Mouse (Mus musculus): ENCODE results near the gene Sspo. TPM values are rescaled to one million over a fixed set of nuclear protein-coding genes. Genes with fewer than 3 reads are reported as not detected.

Gene Sspo
- polyA plus RNA-seq, 1 experiment = not detected

DNA sequence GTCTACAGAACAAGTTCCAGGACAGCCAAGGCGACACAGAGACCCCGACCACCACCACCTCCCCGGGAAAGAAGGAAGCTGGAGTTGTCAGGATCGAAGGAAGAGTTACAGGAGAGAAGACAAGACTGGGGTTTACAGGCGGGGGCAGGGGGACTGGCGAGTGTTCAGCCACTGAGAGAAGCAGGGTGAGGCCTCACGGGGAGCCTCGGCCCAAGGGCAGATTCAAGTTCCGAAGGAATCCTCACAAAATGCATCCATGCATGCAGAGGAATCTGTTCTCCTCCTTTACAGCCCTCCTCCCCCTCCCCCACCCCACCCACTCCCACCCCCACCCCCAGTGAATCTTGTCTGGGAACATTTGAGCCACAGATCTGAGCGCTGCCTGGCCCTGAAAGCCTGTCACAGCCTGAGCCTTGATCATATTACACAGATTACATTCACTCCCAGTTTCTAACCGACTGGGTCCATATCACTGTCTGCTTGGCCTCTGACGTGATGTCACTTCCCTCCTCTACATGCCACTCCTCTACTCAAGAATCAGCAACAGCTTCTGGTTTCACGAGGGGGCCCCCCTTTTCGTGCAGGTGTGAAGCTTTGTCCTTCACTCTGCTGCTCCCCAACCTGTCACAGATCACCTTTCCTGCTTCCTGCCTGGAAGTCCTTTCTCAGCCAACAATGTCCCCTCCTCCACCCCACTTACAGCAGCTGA is 7.6 kb upstream of the Sspo start:
- peaks cover 29% of the 10 kb centered on the region for H3K27me3 ChIP-seq (ENCODE audit: control insufficient read depth)
- TF ChIP-seq GATA1 (IDR thresholded peaks at IDR 0.05; ENCODE audit: low read length) (no peak), TAL1 (IDR thresholded peaks at IDR 0.05; ENCODE audit: low read length) (no peak)
- no peak overlapping the region for H3K4me3 ChIP-seq (replicated peaks)
- peaks cover 8% of the 10 kb centered on the region; the same call in 1 of the 2 replicates for H3K36me3 ChIP-seq (ENCODE audit: control insufficient read depth)
- peaks cover 12% of the 10 kb centered on the region for H3K9me3 ChIP-seq (ENCODE audit: control insufficient read depth, low read length)
- H3K4me1 ChIP-seq (ENCODE audit: control insufficient read depth) = peaks cover 8% of the 10 kb centered on the region

DNA sequence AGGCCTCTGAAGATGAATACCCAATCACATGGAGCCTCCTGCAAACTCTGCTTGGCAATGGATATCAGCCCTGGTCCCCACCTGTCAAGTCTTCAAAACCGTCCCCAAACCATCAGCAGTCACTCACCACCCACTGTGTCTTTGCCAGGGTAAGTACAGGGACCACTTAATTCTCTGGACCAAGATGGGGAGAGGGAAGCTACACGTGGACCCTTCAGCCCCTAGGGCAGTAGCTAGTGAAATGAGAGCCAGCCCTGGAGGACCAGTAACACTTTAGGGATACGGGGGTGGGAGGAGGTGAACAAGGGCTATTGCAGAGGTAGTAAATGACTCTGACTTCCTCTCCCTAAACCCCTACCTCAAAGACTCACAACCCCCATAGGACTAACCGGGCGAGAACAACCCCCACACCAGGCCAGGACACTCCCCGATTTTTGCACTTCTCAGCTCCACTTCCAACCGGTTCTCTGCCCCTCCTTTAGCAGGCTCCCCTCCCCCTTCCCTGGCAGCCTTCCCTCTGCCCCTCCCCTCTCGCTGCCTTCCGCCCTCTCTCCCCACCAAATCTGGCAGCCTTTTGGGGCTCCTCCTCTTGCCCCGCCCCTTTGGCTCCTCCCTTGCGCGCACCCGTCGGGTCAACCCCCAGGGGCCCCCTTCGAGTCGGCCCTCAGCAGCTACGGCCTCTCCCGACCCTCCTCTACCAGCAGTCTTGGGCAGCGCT is 4.3 kb upstream of the Sspo start:
- peaks cover 42% of the 10 kb centered on the region for H3K27me3 ChIP-seq (ENCODE audit: control insufficient read depth)
- peaks cover 5% of the 10 kb centered on the region; the same call in 1 of the 2 replicates for H3K36me3 ChIP-seq (ENCODE audit: control insufficient read depth)
- peak overlapping the region; percentile 36 for H3K4me3 ChIP-seq (replicated peaks)
- TF ChIP-seq TAL1 (IDR thresholded peaks at IDR 0.05; ENCODE audit: low read length) = no peak
- no peak for TF ChIP-seq GATA1 (IDR thresholded peaks at IDR 0.05; ENCODE audit: low read length)
- H3K4me1 ChIP-seq (ENCODE audit: control insufficient read depth) = peaks cover 10% of the 10 kb centered on the region
- H3K9me3 ChIP-seq (ENCODE audit: control insufficient read depth, low read length) = peaks cover 6% of the 10 kb centered on the region

DNA sequence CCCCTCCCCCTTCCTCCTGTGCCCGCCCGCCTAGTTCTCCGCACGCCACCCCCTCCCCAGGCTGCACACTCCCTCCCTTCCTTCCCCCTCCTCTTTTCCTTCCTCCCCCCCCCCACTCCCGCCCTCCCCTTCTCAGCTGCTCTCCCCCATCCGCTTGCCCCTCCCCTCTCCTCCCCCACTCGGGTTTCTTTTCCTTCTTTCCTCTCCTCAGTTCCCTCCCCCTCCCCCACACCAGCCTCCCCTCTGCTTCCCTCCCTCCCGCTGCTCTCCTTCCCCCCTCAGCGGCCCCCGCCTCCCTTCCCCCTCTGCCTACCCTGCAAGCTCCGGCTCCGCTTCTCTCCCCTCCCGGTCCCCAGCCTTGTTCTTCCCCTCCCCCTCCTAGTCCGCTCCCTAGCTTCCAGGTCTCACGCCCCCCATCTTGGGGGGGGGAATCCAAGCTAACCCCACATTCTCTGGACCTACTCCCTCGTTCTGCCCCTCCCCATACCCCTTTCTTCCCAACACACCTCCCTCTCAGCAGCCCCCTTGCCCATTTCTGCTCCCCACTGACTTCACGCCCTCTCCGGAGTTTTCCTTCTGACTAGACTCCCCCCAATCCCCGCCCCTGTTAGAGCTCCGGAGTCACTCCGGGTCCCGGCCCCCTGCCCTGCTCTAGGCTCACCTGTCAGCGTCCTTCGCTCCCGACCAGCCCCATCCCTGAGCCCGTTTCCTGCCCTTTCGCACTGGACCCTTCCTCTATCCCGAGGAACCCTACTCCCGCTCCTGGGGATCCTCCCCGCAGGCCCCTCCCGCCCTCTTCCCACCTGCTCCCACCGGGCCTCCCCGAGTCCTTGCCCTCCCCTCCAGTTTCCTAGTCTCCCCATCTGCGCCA is 3.5 kb upstream of the Sspo start:
- H3K27me3 ChIP-seq (ENCODE audit: control insufficient read depth) = peaks cover 37% of the 10 kb centered on the region
- peaks cover 2% of the 10 kb centered on the region; the same call in 1 of the 2 replicates for H3K9me3 ChIP-seq (ENCODE audit: control insufficient read depth, low read length)
- peaks cover 2% of the 10 kb centered on the region; the same call in 1 of the 2 replicates for H3K36me3 ChIP-seq (ENCODE audit: control insufficient read depth)
- no peak for TF ChIP-seq TAL1 (IDR thresholded peaks at IDR 0.05; ENCODE audit: low read length)
- peak overlapping the region; percentile 53 for H3K4me3 ChIP-seq (replicated peaks)
- peaks cover 10% of the 10 kb centered on the region for H3K4me1 ChIP-seq (ENCODE audit: control insufficient read depth)

DNA sequence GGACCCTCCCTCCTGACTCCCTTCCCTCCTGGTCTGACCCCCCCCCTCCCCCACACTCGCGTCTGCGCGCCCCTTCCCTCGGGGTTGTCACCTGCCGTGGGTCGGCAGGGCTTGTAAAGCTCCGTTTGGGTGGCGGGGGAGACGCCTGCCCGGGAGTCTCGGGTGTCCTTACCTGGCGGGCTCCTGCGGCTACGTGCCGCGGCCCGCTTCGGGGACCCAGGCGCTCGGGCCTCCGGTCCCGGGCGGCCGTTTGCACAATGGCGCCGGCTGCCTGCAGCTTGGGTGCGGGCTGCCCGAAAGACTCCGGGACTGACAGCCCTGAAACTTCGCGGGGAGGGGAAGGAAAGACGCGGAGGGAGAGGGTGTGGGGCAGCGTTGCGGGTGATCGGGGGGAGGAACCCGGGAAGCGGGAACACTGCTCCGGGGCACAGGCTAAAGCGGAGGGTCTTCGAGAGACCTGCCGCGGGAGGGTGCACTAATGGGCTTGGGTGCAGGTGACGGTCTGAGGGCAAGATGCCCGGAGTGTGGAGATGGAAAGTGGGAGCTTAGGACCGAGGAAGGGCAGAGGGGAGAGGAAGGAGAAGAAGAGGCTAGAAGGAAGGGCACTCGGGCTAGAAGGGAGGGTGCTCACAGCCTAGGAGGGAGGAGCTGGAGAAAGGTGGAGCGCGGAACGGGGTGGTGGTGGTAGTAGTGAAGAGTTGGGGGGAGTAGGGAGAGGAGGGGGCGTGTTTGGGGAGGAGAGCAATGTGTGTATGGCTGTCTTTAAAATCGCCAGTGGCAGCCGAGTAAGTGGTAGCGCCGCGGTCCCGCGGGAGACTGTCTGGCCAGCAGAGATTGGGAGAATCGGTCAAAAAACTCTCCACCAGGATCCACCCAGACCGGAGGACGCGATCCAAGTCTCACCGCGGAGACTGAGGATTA is 2.6 kb upstream of the Sspo start, which contains the start of gene Zfp467:
TSS of gene Zfp467 (minus strand) at position 645 of the 921 bp plus-strand sequence.
- Histone ChIP-seq H3K4me1 (ENCODE audit: control insufficient read depth) (peaks cover 10% of the 10 kb centered on the region), H3K4me3 (replicated peaks) (peak within 1 kb of the TSS; percentile 53), H3K9me3 (ENCODE audit: control insufficient read depth, low read length) (peaks cover 2% of the 10 kb centered on the region; the same call in 1 of the 2 replicates), H3K27me3 (ENCODE audit: control insufficient read depth) (peaks cover 37% of the 10 kb centered on the region), H3K36me3 (ENCODE audit: control insufficient read depth) (peaks cover 2% of the 10 kb centered on the region; the same call in 1 of the 2 replicates)
- TF ChIP-seq TAL1 (IDR thresholded peaks at IDR 0.05; ENCODE audit: low read length) (no peak), GATA1 (IDR thresholded peaks at IDR 0.05; ENCODE audit: low read length) (no peak)

DNA sequence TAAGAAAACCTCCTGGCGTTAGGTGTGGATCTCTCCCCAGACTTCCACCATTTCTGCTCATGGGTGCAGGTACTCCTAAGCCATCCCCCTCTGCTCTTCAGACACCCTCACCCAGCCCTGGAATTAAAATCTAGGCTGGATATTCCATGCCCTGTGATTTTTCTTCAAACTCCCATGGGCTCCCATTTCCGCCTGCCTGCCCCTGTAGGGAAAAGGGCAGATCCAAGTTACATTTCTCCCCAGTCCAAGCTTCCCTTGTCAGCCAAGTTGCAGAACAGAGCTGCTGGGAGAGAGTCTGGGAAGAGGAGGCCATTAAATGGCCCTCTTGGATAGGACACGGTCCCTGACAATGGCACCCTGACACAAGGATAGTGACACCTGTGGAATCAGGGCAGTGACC is 1.8 kb upstream of the Sspo start:
- H3K4me3 ChIP-seq (replicated peaks) = no peak overlapping the region
- H3K4me1 ChIP-seq (ENCODE audit: control insufficient read depth) = peaks cover 10% of the 10 kb centered on the region
- TF ChIP-seq TAL1 (IDR thresholded peaks at IDR 0.05; ENCODE audit: low read length) (no peak), GATA1 (IDR thresholded peaks at IDR 0.05; ENCODE audit: low read length) (no peak)
- peaks cover 37% of the 10 kb centered on the region for H3K27me3 ChIP-seq (ENCODE audit: control insufficient read depth)
- peaks cover 2% of the 10 kb centered on the region; the same call in 1 of the 2 replicates for H3K9me3 ChIP-seq (ENCODE audit: control insufficient read depth, low read length)
- peaks cover 2% of the 10 kb centered on the region; the same call in 1 of the 2 replicates for H3K36me3 ChIP-seq (ENCODE audit: control insufficient read depth)

DNA sequence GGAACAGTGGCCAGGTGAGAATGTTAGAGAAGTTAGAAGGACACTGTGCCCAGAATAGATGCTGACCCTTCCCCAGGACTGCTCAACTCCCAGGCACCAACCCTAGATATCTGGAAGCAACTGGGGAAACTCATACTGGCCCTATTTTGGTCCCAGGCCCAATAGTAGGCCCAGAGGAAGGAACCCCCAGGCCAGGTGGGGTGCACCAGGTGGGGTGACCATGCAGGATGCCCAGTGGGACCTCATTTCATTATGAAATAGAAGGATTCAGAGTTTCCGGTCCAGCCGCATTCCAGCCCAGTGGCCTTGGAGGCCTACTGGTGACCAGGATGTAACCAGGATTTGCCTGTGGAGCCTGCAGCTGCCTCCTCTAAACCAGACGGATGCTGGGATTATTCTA is 1.1 kb upstream of the Sspo start:
- no peak for TF ChIP-seq GATA1 (IDR thresholded peaks at IDR 0.05; ENCODE audit: low read length)
- TF ChIP-seq TAL1 (IDR thresholded peaks at IDR 0.05; ENCODE audit: low read length) = no peak
- peaks cover 2% of the 10 kb centered on the region; the same call in 1 of the 2 replicates for H3K9me3 ChIP-seq (ENCODE audit: control insufficient read depth, low read length)
- H3K4me1 ChIP-seq (ENCODE audit: control insufficient read depth) = peaks cover 10% of the 10 kb centered on the region
- H3K27me3 ChIP-seq (ENCODE audit: control insufficient read depth) = peaks cover 37% of the 10 kb centered on the region
- H3K36me3 ChIP-seq (ENCODE audit: control insufficient read depth) = peaks cover 2% of the 10 kb centered on the region; the same call in 1 of the 2 replicates
- no peak overlapping the region for H3K4me3 ChIP-seq (replicated peaks)

DNA sequence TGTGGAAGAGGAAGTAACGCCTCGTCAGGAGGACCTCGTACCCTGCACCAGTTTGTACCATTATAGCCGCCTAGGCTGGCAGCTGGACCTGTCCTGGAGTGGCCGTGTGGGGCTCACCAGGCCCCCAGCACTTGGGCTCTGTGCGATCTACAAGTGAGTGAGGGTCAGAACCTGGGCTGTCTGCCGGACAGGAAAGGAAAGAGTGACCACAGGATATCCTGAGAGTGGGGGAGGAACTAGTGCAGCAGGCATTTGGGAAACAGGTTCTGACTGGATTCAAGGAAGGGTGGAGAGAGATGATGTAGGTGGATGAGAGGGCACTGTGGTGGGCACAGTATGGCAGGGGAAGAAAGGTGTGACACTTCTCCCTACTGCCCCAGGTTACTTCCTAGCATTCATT is 498 bp downstream of the Sspo start:
- TF ChIP-seq TAL1 (IDR thresholded peaks at IDR 0.05; ENCODE audit: low read length) (no peak), GATA1 (IDR thresholded peaks at IDR 0.05; ENCODE audit: low read length) (no peak)
- Histone ChIP-seq H3K4me3 (replicated peaks) (no peak overlapping the region), H3K36me3 (ENCODE audit: control insufficient read depth) (no peaks in the 10 kb centered on the region), H3K4me1 (ENCODE audit: control insufficient read depth) (peaks cover 10% of the 10 kb centered on the region), H3K9me3 (ENCODE audit: control insufficient read depth, low read length) (no peaks in the 10 kb centered on the region), H3K27me3 (ENCODE audit: control insufficient read depth) (peaks cover 37% of the 10 kb centered on the region)

DNA sequence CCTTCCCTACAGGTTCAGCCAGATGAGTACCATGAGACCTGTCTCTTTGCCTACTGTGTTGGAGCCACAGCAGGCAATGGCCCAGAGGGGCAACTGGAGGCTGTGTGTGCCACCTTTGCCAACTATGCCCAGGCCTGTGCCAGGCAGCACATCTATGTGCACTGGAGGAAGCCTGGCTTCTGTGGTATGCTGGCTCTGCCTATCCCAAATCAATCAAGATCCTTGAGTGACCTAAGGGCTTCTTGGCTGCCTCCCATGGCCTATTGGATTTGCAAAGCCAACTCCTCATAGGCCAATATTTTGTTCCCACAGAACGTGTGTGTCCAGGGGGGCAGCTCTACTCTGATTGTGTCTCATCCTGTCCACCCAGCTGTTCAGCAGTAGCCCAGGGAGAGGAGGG is 4.1 kb downstream of the Sspo start:
- Histone ChIP-seq H3K27me3 (ENCODE audit: control insufficient read depth) (peaks cover 4% of the 10 kb centered on the region), H3K36me3 (ENCODE audit: control insufficient read depth) (no peaks in the 10 kb centered on the region), H3K9me3 (ENCODE audit: control insufficient read depth, low read length) (no peaks in the 10 kb centered on the region), H3K4me1 (ENCODE audit: control insufficient read depth) (no peaks in the 10 kb centered on the region), H3K4me3 (replicated peaks) (no peak overlapping the region)
- TF ChIP-seq GATA1 (IDR thresholded peaks at IDR 0.05; ENCODE audit: low read length) = no peak
